Mouse (Mus musculus) stomach, postnatal 0 days (tissue): ENCODE results near the gene Atad1. TPM values are rescaled to one million over a fixed set of nuclear protein-coding genes. Genes with fewer than 3 reads are reported as not detected.

Experiments used
- ATAC-seq: fragments of 200-750 bp; cut with Nextera tagmentation; 2 replicates; pipeline ENCODE4 v1.8.0; 2017; ENCODE audit not compliant: low FRiP score, low TSS enrichment
- DNase-seq: peaks from one replicate; pipeline ENCODE4 v3.0.0-alpha.2; 2016; ENCODE audit warnings: low spot score
- H3K27ac ChIP-seq: fragments of 300-500 bp; sonication (generic); replicated peaks from 2 replicates; pipeline ENCODE4 v1.5.1; 2014; ENCODE audit warnings: mild to moderate bottlenecking, control low read depth
- H3K27me3 ChIP-seq: fragments of 300-500 bp; sonication (generic); 2 replicates; pipeline ENCODE4 v1.6.1; 2014; ENCODE audit warnings: low read length; ENCODE audit not compliant: control insufficient read depth, insufficient read depth
- H3K36me3 ChIP-seq: fragments of 300-500 bp; sonication (generic); 2 replicates; pipeline ENCODE4 v1.6.1; 2014; ENCODE audit warnings: low read length, mixed read lengths; ENCODE audit not compliant: control insufficient read depth, insufficient read depth
- H3K4me1 ChIP-seq: fragments of 300-500 bp; sonication (generic); replicated peaks from 2 replicates; pipeline ENCODE4 v1.6.1; 2014; ENCODE audit warnings: antibody characterized with exemption; ENCODE audit not compliant: control insufficient read depth, insufficient read depth
- H3K4me2 ChIP-seq: fragments of 300-500 bp; sonication (generic); replicated peaks from 2 replicates; pipeline ENCODE4 v1.6.1; 2014; ENCODE audit warnings: low read depth, mild to moderate bottlenecking, control low read depth, moderate library complexity
- H3K4me3 ChIP-seq: fragments of 300-500 bp; sonication (generic); 2 replicates; pipeline ENCODE4 v1.5.1; 2014; ENCODE audit warnings: low read depth, low read length, control low read depth
- H3K9ac ChIP-seq: fragments of 300-500 bp; sonication (generic); 2 replicates; pipeline ENCODE4 v1.6.1; 2014; ENCODE audit warnings: mild to moderate bottlenecking, low read length, control low read depth, mixed read lengths
- H3K9me3 ChIP-seq: fragments of 300-500 bp; sonication (generic); 2 replicates; pipeline ENCODE4 v1.6.1; 2016; ENCODE audit warnings: low read length; ENCODE audit not compliant: control insufficient read depth
- CTCF ChIP-seq: IDR thresholded peaks from 2 replicates; pipeline ENCODE4 v1.5.1; 2016; ENCODE audit warnings: antibody characterized with exemption, low read depth, mild to moderate bottlenecking, moderate library complexity
- EP300 ChIP-seq: optimal IDR thresholded peaks from 2 replicates; pipeline ENCODE3; 2016; ENCODE audit warnings: antibody characterized with exemption
- WGBS: fragments of 180-500 bp; shearing (Covaris S2); extraction: QIAGEN DNeasy Blood & Tissue Kit; methylation state at CpG from one replicate; pipeline ENCODE4 v1.1.7; 2014; 5-methylcytosine and 5-hydroxymethylcytosine counted together
- polyA plus RNA-seq: library from polyadenylated mRNA; unstranded; fragments of >200 nt; fragmentation: Nextera tagmentation; extraction: Ambion mirVana; gene quantifications from 2 replicates; pipeline ENCODE4 v1.2.1, GENCODE M21; 2015

Gene Atad1
- polyA plus RNA-seq, 1 experiment from 2014 or later = 42.2 TPM

DNA sequence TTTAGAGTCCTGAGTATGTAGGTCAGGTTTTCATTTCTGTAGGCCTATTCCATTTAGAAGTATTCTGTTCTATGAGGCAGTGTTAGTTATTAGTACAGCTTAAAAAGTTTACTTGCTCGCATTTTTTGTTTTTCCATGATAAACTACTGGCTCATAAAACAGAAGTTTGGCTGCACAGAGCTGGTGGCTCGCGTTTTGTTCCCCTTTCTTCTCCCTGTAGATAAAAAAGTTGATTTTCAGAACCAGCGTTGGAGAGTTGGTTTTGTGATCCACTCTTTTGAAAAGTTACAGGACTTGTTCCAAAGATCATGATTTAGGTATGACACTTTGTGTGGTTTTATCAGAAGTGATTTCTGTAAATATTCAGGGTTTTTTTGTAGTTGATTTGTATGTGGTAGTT is 22.9 kb upstream of the Atad1 start:
- H3K27me3 ChIP-seq = no peaks in the 10 kb centered on the region
- H3K9ac ChIP-seq = no peak overlapping the region
- H3K36me3 ChIP-seq = no peaks in the 10 kb centered on the region
- no peak overlapping the region for H3K27ac ChIP-seq
- H3K9me3 ChIP-seq = no peaks in the 10 kb centered on the region
- no peak for ATAC-seq
- 40% methylated on average over 4 of the region's 4 CpGs for WGBS
- no peak for DNase-seq
- H3K4me3 ChIP-seq = no peak overlapping the region
- TF ChIP-seq EP300 (no peak), CTCF (no peak)
- no peaks in the 10 kb centered on the region for H3K4me1 ChIP-seq
- no peak overlapping the region for H3K4me2 ChIP-seq

DNA sequence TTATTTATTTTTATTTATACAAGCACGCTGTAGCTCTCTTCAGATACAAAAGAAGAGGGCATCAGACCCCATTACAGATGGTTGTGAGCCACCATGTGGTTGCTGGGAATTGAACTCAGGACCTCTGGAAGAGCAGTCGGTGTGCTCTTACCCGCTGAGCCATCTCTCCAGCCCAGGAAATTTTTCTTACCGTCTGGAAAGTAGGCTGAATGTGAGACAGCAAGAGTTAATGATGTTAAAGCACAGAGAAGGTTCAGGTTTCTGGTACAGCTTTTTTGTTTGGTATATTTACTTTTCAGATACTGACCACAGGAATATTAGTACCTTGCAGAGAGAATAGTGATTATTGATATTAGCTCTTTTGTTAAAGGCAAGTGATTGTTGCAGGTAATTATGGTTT is 21.6 kb upstream of the Atad1 start:
- WGBS = 55% methylated on average over 4 of the region's 4 CpGs
- DNase-seq = no peak
- Histone ChIP-seq H3K4me2 (peak overlapping the region; percentile 53), H3K9ac (no peak overlapping the region), H3K4me3 (peak overlapping the region; percentile 99; the same call in 1 of the 2 replicates), H3K27ac (no peak overlapping the region), H3K9me3 (no peaks in the 10 kb centered on the region), H3K36me3 (no peaks in the 10 kb centered on the region), H3K27me3 (no peaks in the 10 kb centered on the region), H3K4me1 (no peaks in the 10 kb centered on the region)
- no peak for TF ChIP-seq CTCF
- TF ChIP-seq EP300 = no peak
- ATAC-seq = no peak

- Histone ChIP-seq H3K4me2 (peak overlapping the region; percentile 53), H3K9ac (peak overlapping the region; percentile 43; the same call in 1 of the 2 replicates), H3K36me3 (no peaks in the 10 kb centered on the region), H3K27me3 (no peaks in the 10 kb centered on the region), H3K9me3 (no peaks in the 10 kb centered on the region), H3K27ac (0 out of 2 replicates have a peak overlapping the region, but pooled peaks have one; percentile 35), H3K4me1 (no peaks in the 10 kb centered on the region), H3K4me3 (peak overlapping the region; percentile 99)
- 16% methylated on average over 6 of the region's 6 CpGs for WGBS
- no peak for DNase-seq
- no peak for ATAC-seq
- no peak for TF ChIP-seq CTCF
- no peak for TF ChIP-seq EP300
These were observed 20.9 kb upstream of the Atad1 start for GRCm38 (mm10) chr19:32760499-32760898.

- Histone ChIP-seq H3K4me3 (peak overlapping the region; percentile 99), H3K27ac (no peak overlapping the region), H3K4me2 (peak overlapping the region; percentile 70), H3K4me1 (no peaks in the 10 kb centered on the region), H3K9ac (peak overlapping the region; percentile 99), H3K27me3 (no peaks in the 10 kb centered on the region), H3K9me3 (no peaks in the 10 kb centered on the region), H3K36me3 (no peaks in the 10 kb centered on the region)
- WGBS = 4% methylated on average over 8 of the region's 8 CpGs
- no peak for ATAC-seq
- no peak for DNase-seq
- no peak for TF ChIP-seq CTCF
- no peak for TF ChIP-seq EP300
These were observed 19.9 kb upstream of the Atad1 start for GRCm38 (mm10) chr19:32759357-32760024.

GRCm38 (mm10) chr19:32758793-32759161 is 19.2 kb upstream of the Atad1 start:
- Histone ChIP-seq H3K27me3 (no peaks in the 10 kb centered on the region), H3K36me3 (no peaks in the 10 kb centered on the region), H3K4me3 (peak overlapping the region; percentile 99), H3K4me2 (peak overlapping the region; percentile 70), H3K9ac (peak overlapping the region; percentile 99), H3K27ac (peak overlapping the region; percentile 99; the same call in 1 of the 2 replicates), H3K4me1 (no peaks in the 10 kb centered on the region), H3K9me3 (no peaks in the 10 kb centered on the region)
- DNase-seq (no peak), ATAC-seq (no peak)
- under 1% methylated on average over 11 of the region's 11 CpGs for WGBS
- TF ChIP-seq CTCF = no peak
- no peak for TF ChIP-seq EP300
